Mouse (Mus musculus): ENCODE data around the gene Fbxo24. TPM values are rescaled to one million over a fixed set of nuclear protein-coding genes. Genes with fewer than 3 reads are reported as not detected.
"Not testable (repeated sequence)": the region's sequence is repeated elsewhere in the genome, so short reads cannot be mapped to it uniquely, and the experiment has no call there.

Fbxo24 gene
- total RNA-seq, 2 experiments from 2014 or later = 0.21 TPM; not detected in 1

DNA sequence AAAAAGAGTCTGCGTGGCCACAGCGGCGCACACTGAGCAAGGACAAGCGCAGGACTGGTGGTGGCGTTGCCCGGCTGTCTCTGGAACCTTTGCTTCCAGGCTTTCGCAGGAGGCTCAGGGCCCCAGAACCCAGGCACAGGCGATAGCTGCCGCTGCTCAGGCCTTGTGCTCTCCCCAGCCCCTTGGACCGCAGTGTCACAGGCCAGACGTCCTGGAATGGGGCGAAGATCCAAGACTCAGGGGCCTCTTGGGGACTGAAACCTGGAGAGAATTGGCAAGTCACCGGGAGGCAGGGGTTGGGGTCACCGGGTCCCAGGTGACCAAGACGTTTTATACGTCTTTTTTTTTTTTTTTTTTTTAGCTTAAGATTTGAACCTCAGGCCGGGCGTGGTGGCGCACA lies 15.7 kb upstream of the Fbxo24 start:
- DNase-seq (ENCODE audit: low spot score) = no peak

DNA sequence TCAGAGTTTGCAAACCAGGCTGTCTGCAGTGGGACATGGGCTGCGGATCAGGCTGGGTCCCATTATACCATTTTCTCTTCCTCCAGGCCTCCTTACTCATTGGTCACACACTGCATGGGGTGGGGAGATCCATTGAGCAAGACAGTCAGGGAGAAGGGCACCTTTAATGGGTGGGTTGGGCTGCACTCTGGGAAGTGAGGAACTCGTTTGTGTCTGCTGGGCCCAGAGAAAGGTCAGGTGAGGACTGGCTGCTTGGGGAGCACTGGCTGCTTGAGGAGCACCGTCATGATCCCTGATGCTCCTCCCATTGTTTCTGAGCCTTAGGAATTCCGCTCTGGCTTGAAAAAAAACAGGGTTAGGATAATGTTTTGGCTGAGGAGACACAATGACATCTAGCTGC lies 14.1 kb upstream of the Fbxo24 start:
- DNase-seq (ENCODE audit: low spot score) = no peak

DNA sequence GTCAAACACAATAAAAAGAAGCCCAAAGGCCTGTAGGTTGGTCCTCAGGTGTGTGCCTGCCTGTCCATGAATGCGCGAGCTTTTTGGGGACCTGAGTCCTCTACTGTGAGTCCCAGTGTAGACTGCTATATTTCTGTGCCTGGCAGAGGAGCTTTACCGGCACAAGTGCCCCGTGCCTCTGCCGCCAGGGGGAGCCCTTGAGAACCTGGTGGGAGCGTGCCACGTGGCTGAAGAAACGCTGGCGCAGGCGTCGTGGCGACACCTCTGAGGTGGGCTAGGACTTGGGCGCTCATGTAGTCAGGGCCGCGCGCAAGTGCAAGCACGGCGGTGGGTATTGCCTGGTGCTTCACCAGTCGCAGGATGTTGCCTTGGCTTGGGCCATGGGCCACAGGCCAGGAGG lies 12.3 kb upstream of the Fbxo24 start, which contains the start of gene Sap25:
Sap25 (plus strand) TSS at position 281 of the 400 bp plus-strand sequence.
- DNase-seq (ENCODE audit: low spot score) = no peak

DNA sequence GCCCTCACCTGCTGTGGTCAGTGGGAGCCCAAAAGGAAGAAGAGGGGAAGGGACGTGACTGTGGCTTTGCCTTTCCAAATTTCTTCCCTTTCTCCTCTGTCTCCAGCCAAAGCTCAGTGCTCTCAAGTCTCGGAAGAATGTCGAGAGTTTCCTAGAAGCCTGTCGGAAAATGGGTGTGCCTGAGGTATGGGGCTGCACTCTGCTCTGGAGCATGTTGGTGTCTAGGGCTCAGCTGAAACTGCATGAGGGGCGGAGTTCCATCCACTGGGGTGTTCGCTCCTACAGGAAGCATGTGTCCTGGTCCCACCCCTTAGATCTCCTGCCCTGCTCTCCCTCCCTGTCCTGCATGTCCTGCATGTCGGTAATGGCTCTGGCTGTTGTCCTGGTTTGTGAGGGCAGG lies 10.7 kb upstream of the Fbxo24 start:
- no peak for DNase-seq (ENCODE audit: low spot score)

DNA sequence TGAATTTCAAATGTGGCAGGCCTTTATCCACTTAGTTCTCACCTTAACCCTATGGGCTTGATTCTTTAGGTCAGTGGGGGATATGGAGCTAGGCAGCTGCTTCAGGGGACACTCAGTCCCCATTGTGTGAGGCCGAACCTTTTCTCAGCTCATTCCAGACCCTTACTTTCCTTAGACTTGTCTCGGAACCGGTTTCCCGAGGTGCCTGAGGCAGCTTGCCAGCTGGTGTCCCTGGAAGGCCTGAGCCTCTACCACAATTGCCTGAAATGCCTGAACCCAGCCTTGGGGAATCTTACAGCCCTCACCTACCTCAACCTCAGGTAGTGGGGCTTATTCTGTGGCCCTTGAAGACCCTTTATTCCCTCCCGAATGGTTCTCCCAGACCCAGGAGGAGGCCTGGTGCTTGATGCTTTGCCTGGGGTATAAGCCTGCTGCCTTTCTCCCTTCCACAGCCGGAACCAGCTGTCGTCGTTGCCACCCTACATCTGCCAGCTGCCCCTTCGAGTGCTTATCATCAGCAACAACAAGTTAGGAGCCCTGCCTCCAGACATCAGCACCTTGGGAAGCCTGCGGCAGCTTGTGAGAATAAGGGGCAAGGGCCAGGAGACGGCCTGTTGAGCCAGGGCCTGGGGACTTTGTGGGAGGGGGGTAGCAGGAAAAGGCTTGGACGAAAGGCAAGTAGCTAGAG lies 4.7 kb upstream of the Fbxo24 start:
- no peak for DNase-seq (ENCODE audit: low spot score)

DNA sequence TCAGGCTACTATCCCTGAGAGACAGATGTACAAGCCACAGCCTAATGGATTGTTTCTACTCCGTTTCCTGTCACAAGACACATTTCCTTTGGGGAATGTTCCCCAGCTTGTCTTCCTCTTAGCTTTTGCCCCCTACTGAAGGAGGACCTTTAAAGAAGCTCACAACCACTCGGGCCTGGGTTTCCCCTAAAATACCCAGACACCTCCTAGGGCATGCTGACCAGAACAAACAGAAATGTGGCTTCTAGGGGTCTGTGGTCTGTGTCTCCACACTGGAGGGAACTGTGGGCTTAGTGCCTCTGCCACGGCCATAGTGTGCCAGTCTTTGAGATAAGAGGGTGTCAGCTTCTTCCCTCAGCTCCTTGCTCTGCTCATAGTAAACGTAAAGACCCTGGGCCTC lies 2.8 kb upstream of the Fbxo24 start:
- DNase-seq (ENCODE audit: low spot score) = no peak

DNA sequence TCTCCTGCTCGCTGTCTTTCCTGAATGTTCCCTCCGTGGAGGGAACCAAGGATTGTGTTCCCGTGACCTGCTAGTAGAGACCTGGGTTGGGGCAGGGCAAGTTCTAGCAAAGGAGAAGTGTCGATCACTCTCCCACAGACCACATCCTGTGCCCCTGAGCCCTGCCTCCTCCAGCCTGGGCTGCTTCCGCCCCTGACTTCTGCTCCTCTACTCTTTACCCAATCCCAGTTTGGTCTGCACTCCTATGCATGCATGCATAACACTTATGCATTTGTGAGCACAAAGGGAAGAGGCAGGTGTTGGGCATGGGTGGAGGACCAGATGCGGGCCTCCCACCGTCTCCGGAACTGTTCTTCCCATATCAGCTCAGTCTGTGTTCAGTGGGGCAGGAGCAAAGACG lies 2.4 kb upstream of the Fbxo24 start:
- DNase-seq (ENCODE audit: low spot score) = peak; percentile 27

DNA sequence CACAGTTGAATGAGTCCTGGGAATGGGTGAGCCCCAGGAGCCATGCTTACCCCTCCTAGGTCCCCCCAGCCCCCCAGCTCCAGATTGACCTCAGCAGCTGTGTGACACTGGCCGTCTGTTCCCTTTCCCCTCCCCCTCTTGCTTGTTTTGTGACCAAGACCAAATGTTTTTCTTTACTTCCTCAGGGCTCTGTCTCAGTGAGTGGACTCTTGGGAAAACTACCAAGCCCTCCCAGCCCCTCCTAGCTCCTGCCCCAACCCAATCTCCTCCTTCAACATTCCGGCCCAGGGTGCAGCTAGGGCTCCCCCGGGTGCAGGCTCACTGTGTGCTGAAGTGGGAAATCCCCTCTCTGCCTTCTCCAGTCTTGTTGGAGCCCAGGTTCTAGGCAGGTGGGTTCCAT lies 1.8 kb upstream of the Fbxo24 start:
- DNase-seq (ENCODE audit: low spot score) = peak; percentile 36

DNA sequence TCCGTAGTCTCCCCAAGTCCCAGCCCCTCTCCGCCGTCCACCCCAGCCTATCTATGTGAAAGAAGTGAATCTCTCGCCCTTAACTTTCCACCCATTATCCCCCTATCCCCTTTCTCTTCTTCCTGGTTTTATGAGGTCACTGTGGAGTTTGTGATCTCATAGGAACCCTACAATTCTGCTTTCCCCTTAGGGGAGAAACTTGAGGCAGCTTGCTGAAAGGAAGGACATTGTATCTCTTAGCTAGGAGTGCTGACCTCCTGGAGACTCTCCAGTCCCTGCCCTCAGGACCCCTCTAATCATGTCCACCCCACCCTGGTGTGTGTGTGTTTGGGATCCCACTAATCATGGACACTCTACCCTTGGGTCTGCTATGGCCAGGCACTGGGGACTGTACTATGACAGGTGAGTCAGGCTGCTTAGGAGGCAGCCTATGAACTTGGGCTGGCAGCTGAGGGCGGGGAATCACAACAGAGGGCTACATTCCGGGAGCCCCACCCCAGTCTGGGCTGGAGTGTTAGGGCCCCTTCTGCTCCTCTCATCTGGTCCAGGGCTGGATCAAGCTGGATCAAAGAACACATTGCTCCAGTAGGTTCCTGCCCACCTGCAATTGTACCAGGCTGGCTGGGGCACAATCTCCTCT lies 1.2 kb upstream of the Fbxo24 start:
- no peak for DNase-seq (ENCODE audit: low spot score)

DNA sequence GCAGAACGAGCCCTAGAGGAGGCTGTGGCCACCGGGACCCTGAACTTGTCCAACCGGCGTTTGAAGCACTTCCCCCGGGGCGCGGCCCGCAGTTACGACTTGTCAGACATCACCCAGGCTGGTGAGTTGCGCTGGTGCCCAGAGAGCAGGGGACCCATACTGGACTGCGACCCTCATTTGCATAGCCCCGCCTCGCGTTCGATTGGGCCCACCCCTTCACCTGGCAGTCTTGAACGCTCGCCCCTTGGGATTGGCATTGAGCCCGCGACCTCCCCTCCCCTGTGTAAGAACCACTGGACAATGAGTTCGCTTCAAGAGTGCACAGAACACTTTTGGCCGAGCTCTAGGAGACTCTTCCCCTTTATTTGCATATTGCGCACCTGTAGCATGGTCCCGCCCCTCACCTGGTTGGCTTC lies 512 bp upstream of the Fbxo24 start:
- peak; percentile 35 for DNase-seq (ENCODE audit: low spot score)

DNA sequence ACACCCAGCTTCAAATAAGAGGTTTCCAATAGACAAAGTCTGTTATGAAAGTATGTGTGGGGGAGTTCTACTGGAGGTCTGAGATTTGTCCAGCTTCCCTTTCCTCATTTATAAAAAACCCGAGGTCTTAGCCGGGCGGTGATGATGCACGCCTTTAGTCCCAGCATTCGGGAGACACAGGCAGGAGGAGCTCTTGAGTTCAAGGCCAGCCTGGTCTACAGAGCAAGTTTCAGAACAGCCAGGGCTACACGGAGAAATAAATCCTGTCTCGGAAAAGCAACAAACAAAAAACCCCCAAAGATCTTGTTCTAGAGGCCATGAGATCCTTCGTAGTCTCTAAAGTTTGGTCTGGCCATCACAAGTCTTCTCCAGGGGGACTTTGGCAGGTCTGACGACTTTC lies 811 bp downstream of the Fbxo24 start:
- no peak for DNase-seq (ENCODE audit: low spot score)

DNA sequence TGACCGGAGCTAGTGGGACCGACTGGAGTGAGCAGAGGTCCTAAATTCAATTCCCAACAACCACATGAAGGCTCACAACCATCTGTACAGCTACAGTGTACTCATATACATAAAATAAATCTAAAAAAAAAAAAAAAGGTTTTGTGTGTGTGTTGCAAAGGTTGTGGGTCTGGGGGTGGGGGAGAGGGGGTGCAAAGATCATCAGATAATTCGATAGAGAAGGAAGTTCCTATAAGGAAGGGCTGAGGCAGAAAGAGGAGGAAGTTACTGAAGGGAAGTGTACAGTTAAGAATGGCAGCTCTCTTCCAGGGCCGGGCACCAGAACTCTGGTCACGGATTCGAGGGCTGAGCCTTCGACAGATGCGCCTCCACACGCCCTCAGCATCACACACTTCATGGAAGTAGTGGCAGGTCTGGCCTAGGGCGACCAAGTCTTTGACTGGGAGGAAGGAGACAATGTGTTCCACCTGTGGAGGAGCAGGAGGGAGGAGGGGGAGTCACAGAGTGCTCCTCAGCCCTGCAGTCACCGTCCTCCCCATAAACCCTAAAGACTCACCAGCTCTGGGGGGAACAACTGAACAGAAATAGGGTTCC lies 4.8 kb downstream of the Fbxo24 start:
- DNase-seq (ENCODE audit: low spot score) = no peak

DNA sequence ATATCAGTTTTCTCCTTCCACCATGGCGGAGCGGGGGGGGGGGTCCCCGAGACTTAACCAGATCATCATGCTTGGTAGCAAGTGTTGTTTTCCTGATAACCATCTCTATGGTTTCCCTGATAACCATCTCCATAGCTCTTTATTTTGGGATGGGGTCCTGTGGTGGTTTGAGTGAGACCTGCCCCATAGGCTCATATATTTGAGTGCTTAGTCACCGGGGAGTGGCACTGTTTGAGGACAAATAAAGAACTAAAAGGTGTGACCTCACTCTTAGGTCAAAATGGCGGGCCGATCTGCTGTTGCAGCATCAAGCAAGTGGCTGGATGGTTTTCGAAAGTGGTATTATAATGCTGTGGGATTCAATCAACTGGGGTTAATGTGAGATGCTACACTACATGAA lies 13.5 kb downstream of the Fbxo24 start:
- DNase-seq (ENCODE audit: low spot score) = no peak

DNA sequence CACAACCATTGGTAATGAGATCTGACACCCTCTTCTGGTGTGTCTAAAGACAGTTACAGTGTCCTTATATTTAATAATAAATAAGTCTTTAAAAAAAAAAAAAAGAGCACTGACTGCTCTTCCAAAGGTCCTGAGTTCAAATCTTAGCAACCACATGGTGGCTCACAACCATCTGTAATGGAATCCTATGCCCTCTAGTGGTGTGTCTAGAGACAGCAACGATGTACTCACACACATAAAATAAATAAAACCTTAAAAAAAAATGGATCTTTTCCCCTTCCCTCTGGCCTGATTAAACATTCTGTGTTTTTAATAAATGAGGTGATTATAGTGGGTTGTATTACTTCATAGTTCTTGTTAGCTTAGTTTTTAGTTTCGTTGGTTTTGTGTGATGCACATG lies 13.9 kb downstream of the Fbxo24 start:
- DNase-seq (ENCODE audit: low spot score) = not testable (repeated sequence)

DNA sequence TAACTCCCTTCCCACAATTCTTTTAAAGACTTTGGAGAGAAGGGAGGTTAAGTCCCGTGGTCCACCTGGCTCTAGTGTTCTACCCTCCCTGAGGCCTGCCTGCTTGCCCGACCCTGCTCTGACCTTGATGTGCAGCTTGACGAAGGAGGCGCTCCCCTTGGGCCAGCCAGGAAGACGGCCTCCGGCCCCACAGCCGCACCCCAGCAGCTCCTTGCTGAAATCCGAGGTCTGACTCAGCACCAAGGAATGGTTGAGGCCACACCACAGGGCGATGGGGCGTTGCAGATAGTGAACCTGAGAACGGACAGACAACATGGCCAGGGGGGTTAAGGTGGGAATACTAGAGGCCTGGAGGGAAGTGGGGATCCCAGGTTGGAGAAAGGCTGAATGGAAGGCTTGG lies 15.3 kb downstream of the Fbxo24 start, which contains the start of gene Pcolce:
Pcolce (minus strand) TSS at position 235 of the 400 bp plus-strand sequence.
- DNase-seq (ENCODE audit: low spot score) = peak; percentile 50

DNA sequence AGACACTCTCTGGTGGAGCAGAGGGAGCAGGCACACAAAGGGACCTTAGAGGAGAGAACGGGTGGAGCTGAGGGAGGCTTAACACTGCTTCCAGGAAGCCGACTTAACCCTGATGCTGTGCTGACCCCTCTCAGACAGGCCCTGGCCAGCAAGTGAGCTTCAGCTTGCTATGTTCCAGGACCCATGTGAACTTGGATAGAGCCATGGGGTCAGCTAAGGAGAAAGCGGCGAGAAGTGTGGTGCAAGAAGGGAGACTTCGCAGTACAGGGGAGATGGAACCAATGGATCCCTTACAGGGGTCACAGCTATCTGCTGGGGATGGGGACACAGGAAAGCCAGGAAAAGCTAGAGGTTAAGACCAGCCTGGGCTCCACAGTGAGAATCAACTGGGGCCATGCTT lies 15.7 kb downstream of the Fbxo24 start:
- peak; percentile 38 for DNase-seq (ENCODE audit: low spot score)

DNA sequence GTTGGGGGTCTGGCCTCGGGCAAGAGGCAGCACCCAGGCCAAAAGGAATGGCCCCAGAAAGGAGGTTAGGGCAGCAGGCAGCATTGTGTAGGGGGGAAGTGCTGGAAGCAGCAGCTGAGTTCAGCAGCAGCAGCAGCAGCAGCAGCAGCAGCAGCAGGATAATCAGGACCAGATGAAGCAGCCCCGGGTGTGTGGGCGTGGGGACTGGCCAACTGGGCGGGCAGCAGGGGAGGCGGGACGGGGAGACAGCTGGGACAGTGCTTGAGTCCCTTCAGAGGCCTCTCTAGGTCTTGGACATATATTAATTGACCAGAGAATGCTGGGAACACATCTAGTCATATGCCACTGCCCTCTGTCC lies 17.6 kb downstream of the Fbxo24 start:
- DNase-seq (ENCODE audit: low spot score) = peak; percentile 79

DNA sequence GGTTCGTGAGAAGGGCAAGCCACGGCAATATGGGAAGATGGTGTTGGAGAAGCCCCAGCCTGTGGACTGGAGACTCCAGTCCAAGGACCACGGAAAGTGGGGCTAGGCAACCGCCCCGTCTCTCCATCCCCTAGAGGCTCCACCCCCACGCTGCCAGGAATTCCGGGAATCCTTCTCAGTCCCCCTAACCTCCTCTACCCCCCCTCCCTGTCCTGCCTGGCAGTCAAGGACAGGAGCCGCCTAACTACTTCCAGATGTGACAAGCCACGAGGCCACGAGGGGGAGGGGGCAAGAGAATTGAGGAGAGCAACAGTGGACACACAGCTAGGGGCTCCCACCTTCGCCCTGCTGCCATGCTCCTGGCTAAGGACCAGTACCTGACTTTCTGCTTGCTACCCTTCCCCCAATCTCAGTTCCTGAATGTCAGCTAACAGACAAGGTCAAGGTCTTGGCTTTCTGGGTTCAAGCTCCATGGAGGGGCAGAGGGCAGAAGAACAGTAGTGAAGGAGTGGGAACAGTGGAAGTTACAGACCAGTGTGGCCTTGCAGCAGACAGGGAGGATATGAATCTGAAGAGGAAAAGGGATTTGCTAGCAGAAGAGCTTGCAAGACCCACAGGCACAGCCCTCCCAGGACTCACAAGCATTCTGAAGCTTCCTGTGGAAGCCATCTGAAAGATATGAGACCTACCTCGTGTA lies 18.1 kb downstream of the Fbxo24 start:
- DNase-seq (ENCODE audit: low spot score) = peak; percentile 89

DNA sequence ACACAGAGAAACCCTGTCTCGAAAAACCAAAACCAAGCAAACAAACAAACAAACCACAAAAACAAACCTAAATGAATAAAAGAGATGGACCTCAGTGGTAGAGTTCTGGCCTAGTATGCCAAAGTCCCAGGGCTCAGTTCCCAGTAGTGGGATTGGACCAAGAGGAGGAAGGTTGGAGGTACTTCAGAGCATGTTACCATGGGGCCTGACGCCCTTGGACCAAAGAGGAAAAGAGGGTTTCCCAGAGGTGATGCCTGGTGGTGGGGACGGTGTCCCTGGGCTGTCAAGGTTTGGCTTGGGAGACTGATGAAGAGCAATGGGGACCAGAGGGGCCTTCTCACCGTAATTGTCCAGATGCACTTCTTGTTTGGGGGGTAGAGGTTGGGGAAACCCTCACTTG lies 18.7 kb downstream of the Fbxo24 start:
- DNase-seq (ENCODE audit: low spot score) = no peak

DNA sequence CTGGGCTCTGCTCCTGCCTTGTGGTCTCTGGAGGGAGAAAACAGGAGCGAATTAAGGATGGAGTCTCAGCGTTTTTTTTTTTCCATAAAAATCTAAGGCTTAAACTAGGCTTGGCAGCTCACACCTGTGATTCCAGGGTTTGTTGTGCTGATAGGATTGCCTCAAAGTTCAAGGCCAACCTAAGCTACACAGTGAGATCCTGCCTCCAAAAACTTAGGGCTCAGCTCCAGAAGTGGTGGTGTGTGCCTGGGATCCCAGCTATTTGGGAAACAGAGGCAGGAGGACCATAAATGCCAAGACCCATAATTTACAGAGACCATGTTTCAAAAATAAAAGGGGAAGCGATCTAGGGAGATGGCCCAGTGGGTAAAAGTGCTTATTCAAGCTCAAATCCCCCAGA lies 19.5 kb downstream of the Fbxo24 start:
- no peak for DNase-seq (ENCODE audit: low spot score)

DNA sequence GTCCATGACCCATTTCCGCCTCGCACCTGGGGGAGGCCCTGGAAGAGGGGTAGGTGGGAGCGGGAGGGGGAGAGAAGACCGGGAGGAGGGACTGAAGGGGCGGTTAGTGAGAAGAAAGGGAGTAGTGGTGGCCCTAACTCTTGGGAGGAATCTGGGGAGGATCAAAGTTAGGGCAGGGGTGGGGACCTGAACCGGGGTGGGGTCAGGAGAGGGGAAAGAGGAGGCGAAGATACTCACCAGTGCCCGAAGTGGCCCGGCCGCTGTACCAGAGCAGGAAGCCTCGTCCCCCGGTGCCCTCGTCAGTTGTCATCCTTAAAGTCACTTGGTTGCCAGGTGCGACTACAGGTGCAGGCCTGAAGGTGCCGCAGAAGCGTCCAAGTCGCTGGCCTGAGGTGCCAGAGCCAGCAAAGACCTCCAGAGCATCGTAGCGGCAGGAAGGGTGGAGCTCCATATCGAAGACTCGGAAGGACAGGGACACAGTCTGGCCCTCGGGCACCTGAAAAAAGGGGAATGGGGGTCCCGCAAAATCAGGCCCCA lies 20.1 kb downstream of the Fbxo24 start:
- DNase-seq (ENCODE audit: low spot score) = no peak

All from gastrocnemius, adult 18-20 months (tissue).